Mouse (Mus musculus): ENCODE data around the gene Islr2.

- TF ChIP-seq CTCF (IDR thresholded peaks at IDR 0.05; ENCODE audit: low read depth) (no peak), EP300 (IDR thresholded peaks at IDR 0.05; ENCODE audit: low read depth) (no peak)
Measured at GRCm38 (mm10) chr9:58148806-58149205, 55.3 kb downstream of the Islr2 start.
